Mouse (Mus musculus): ENCODE results near the gene Vim. TPM values are rescaled to one million over a fixed set of nuclear protein-coding genes. Genes with fewer than 3 reads are reported as not detected.
A peak's percentile ranks its signal among the peaks of the same experiment; 100 is the strongest.

Vim gene
- polyA plus RNA-seq, 1 experiment from 2014 or later, result 448 TPM

GRCm38 (mm10) chr2:13538704-13539377 is 34.9 kb upstream of the Vim start:
- Histone ChIP-seq H3K27ac (no peak overlapping the region), H3K27me3 (ENCODE audit: control insufficient read depth, insufficient read depth, low read length) (no peaks in the 10 kb centered on the region), H3K4me3 (replicated peaks; ENCODE audit: low read length) (no peak overlapping the region), H3K4me1 (replicated peaks; ENCODE audit: control insufficient read depth, insufficient read depth, low read length) (peaks cover 4% of the 10 kb centered on the region; the same call in 1 of the 2 replicates), H3K9ac (no peak overlapping the region), H3K4me2 (replicated peaks) (no peak overlapping the region), H3K9me3 (ENCODE audit: control insufficient read depth, low read length) (no peaks in the 10 kb centered on the region), H3K36me3 (replicated peaks; ENCODE audit: control insufficient read depth, insufficient read depth) (no peaks in the 10 kb centered on the region)
- DNase-seq (ENCODE audit: low spot score) (no peak), ATAC-seq (ENCODE audit: low FRiP score) (no peak)
- 78% methylated on average over 6 of the region's 6 CpGs for WGBS

DNA sequence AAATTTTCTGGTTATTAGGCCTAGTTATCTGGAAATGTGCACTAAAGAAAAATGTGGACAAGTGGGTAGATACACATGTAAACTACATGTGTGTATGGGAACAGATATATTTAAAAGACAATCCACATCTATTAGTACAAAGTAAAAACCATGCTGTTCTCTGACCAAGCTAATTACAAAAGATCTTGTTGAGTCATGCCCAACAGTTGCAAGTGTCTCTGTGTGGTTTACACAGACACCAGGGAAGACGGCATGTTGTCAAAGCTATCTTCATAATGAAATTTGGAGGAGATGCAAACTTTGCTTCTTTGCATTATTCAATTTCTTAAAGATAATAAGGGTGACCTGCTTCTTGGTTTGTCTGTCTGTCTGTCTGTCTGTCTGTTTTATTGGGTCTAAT is 33.9 kb upstream of the Vim start:
- Histone ChIP-seq H3K9me3 (ENCODE audit: control insufficient read depth, low read length) (no peaks in the 10 kb centered on the region), H3K4me2 (replicated peaks) (no peak overlapping the region), H3K9ac (no peak overlapping the region), H3K27me3 (ENCODE audit: control insufficient read depth, insufficient read depth, low read length) (no peaks in the 10 kb centered on the region), H3K27ac (no peak overlapping the region), H3K4me3 (replicated peaks; ENCODE audit: low read length) (no peak overlapping the region), H3K36me3 (replicated peaks; ENCODE audit: control insufficient read depth, insufficient read depth) (no peaks in the 10 kb centered on the region), H3K4me1 (replicated peaks; ENCODE audit: control insufficient read depth, insufficient read depth, low read length) (peaks cover 4% of the 10 kb centered on the region; the same call in 1 of the 2 replicates)
- WGBS, result 86% methylated on average over 1 of the region's 1 CpGs
- ATAC-seq (ENCODE audit: low FRiP score) (no peak), DNase-seq (ENCODE audit: low spot score) (no peak)

- H3K4me2 ChIP-seq (replicated peaks), result peak overlapping the region; percentile 48
- no peaks in the 10 kb centered on the region for H3K27me3 ChIP-seq (ENCODE audit: control insufficient read depth, insufficient read depth, low read length)
- no peaks in the 10 kb centered on the region for H3K9me3 ChIP-seq (ENCODE audit: control insufficient read depth, low read length)
- H3K4me1 ChIP-seq (replicated peaks; ENCODE audit: control insufficient read depth, insufficient read depth, low read length), result no peaks in the 10 kb centered on the region
- peak overlapping the region; percentile 56 for H3K4me3 ChIP-seq (replicated peaks; ENCODE audit: low read length)
- H3K36me3 ChIP-seq (replicated peaks; ENCODE audit: control insufficient read depth, insufficient read depth), result no peaks in the 10 kb centered on the region
- DNase-seq (ENCODE audit: low spot score) (no peak), ATAC-seq (ENCODE audit: low FRiP score) (no peak; the same call in 1 of the 2 replicates)
- 41% methylated on average over 8 of the region's 8 CpGs for WGBS
- peak overlapping the region; percentile 77 for H3K9ac ChIP-seq
- H3K27ac ChIP-seq, result peak overlapping the region; percentile 86
Observed at GRCm38 (mm10) chr2:13543519-13544124, 30.1 kb upstream of the Vim start.

DNA sequence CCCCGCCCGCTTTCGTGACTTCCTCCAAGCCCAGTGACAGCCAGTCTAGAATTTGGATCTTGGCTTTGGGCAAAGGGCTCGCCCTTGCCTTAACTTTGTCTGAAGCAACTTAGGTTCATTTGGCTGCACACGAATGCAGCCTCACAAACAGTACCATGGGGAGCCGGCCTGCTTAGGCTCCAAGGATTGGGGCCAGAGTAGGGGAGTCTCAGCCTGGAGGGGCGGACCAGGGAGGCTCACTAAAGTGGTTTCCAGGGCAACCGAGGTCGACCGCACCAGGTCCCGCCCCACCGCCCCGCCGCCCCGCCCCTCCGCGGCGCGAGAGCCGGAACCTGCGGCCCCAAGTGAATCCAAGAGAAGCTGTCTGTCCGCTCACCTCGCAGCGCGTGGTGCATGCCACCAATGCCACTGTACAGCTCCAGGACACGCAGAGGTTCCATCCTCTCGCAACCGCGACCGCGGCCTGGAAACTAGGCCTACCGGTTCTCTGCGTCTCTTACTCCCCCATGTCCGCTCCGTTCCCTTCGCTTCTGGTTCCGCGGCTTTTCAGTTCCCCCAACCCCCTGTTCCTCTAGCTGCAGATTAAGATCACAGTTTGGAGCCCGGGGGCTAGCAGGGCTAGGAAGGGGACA is 29.4 kb upstream of the Vim start, which contains the start of gene Trdmt1:
Trdmt1 (minus strand) TSS at position 476 of the 632 bp plus-strand sequence.
- WGBS, result under 1% methylated on average over 39 of the region's 39 CpGs

DNA sequence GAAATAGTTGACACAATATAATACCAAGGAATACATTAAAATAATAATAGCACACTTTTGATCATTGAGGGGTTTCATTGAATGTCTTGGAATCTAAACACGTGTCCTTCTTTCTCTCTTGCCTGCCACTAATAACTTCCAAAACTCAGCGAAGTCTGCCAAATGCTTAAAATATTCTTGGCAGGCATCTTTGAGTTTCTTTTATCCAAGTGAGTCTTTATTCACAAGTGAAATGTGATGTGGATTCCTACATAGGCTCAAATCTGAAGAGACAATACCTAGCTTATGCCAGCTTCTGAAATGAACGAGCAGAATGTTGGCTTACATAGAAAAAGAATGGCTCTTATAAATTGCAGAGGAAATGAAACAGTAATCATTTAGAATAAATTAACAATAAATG is 25.0 kb upstream of the Vim start:
- no peak for ATAC-seq (ENCODE audit: low FRiP score)
- DNase-seq (ENCODE audit: low spot score), result no peak
- Histone ChIP-seq H3K9me3 (ENCODE audit: control insufficient read depth, low read length) (no peaks in the 10 kb centered on the region), H3K4me2 (replicated peaks) (no peak overlapping the region), H3K36me3 (replicated peaks; ENCODE audit: control insufficient read depth, insufficient read depth) (no peaks in the 10 kb centered on the region), H3K4me1 (replicated peaks; ENCODE audit: control insufficient read depth, insufficient read depth, low read length) (no peaks in the 10 kb centered on the region), H3K9ac (no peak overlapping the region), H3K27ac (no peak overlapping the region), H3K4me3 (replicated peaks; ENCODE audit: low read length) (no peak overlapping the region), H3K27me3 (ENCODE audit: control insufficient read depth, insufficient read depth, low read length) (no peaks in the 10 kb centered on the region)
- WGBS, result 66% methylated on average over 3 of the region's 3 CpGs

More for the DNA sequence above, 29.4 kb upstream of the Vim start, which contains the start of gene Trdmt1:
- Histone ChIP-seq H3K4me2 (replicated peaks) (peak within 1 kb of the TSS; percentile 48), H3K27me3 (ENCODE audit: control insufficient read depth, insufficient read depth, low read length) (no peaks in the 10 kb centered on the region), H3K4me3 (replicated peaks; ENCODE audit: low read length) (peak within 1 kb of the TSS; percentile 56), H3K36me3 (replicated peaks; ENCODE audit: control insufficient read depth, insufficient read depth) (no peaks in the 10 kb centered on the region), H3K9me3 (ENCODE audit: control insufficient read depth, low read length) (no peaks in the 10 kb centered on the region), H3K4me1 (replicated peaks; ENCODE audit: control insufficient read depth, insufficient read depth, low read length) (no peaks in the 10 kb centered on the region), H3K27ac (peak within 1 kb of the TSS; percentile 86), H3K9ac (peak within 1 kb of the TSS; percentile 77)
- DNase-seq (ENCODE audit: low spot score) (peak; percentile 75), ATAC-seq (ENCODE audit: low FRiP score) (peak; percentile 97)

DNA sequence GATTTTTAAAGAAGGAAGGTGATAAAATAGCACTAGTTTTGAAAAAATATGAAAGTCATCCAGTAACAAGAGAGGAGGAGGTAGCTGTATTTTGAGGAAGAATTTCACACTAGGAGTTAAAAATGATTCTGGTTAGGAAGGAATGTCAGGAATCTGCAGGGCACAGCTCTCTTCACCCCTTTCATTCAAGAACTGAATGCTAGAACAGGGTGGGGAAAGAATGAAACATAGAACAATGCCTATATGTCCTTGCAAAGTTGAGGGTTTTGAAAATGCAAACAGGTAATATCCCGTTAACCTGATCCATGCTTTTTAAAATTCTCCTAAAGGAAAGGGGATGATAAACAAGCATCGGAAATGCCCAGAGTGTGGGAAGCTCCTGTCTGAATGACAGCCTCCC is 19.8 kb upstream of the Vim start:
- Histone ChIP-seq H3K27me3 (ENCODE audit: control insufficient read depth, insufficient read depth, low read length) (no peaks in the 10 kb centered on the region), H3K27ac (no peak overlapping the region), H3K4me1 (replicated peaks; ENCODE audit: control insufficient read depth, insufficient read depth, low read length) (no peaks in the 10 kb centered on the region), H3K4me3 (replicated peaks; ENCODE audit: low read length) (no peak overlapping the region), H3K4me2 (replicated peaks) (no peak overlapping the region), H3K9me3 (ENCODE audit: control insufficient read depth, low read length) (no peaks in the 10 kb centered on the region), H3K9ac (no peak overlapping the region), H3K36me3 (replicated peaks; ENCODE audit: control insufficient read depth, insufficient read depth) (no peaks in the 10 kb centered on the region)
- 47% methylated on average over 2 of the region's 2 CpGs for WGBS
- no peak for DNase-seq (ENCODE audit: low spot score)
- no peak for ATAC-seq (ENCODE audit: low FRiP score)

GRCm38 (mm10) chr2:13556239-13556638 is 17.5 kb upstream of the Vim start:
- Histone ChIP-seq H3K27ac (no peak overlapping the region), H3K4me3 (replicated peaks; ENCODE audit: low read length) (no peak overlapping the region), H3K4me2 (replicated peaks) (no peak overlapping the region), H3K27me3 (ENCODE audit: control insufficient read depth, insufficient read depth, low read length) (no peaks in the 10 kb centered on the region), H3K9ac (no peak overlapping the region), H3K9me3 (ENCODE audit: control insufficient read depth, low read length) (no peaks in the 10 kb centered on the region), H3K4me1 (replicated peaks; ENCODE audit: control insufficient read depth, insufficient read depth, low read length) (no peaks in the 10 kb centered on the region), H3K36me3 (replicated peaks; ENCODE audit: control insufficient read depth, insufficient read depth) (no peaks in the 10 kb centered on the region)
- DNase-seq (ENCODE audit: low spot score), result no peak
- no peak for ATAC-seq (ENCODE audit: low FRiP score)

GRCm38 (mm10) chr2:13557145-13558030 is 16.3 kb upstream of the Vim start:
- DNase-seq (ENCODE audit: low spot score) (no peak), ATAC-seq (ENCODE audit: low FRiP score) (no peak)
- Histone ChIP-seq H3K4me2 (replicated peaks) (no peak overlapping the region), H3K27ac (no peak overlapping the region), H3K4me1 (replicated peaks; ENCODE audit: control insufficient read depth, insufficient read depth, low read length) (no peaks in the 10 kb centered on the region), H3K36me3 (replicated peaks; ENCODE audit: control insufficient read depth, insufficient read depth) (no peaks in the 10 kb centered on the region), H3K4me3 (replicated peaks; ENCODE audit: low read length) (no peak overlapping the region), H3K27me3 (ENCODE audit: control insufficient read depth, insufficient read depth, low read length) (no peaks in the 10 kb centered on the region), H3K9me3 (ENCODE audit: control insufficient read depth, low read length) (no peaks in the 10 kb centered on the region), H3K9ac (no peak overlapping the region)
- 85% methylated on average over 9 of the region's 9 CpGs for WGBS
